Mouse (Mus musculus): Measurements from ENCODE around the gene Casp4. TPM values are rescaled to one million over a fixed set of nuclear protein-coding genes. Genes with fewer than 3 reads are reported as not detected.

The Casp4 gene
- polyA plus RNA-seq, 1 experiment from 2014 or later, result 1.0 TPM

GRCm38 (mm10) chr9:5311435-5311834, 2.8 kb downstream of the Casp4 start:
- no peak for ATAC-seq (ENCODE audit: insufficient read depth)
- Histone ChIP-seq H3K9me3 (replicated peaks) (no peaks in the 10 kb centered on the region), H3K4me3 (replicated peaks) (no peak overlapping the region), H3K4me2 (no peak overlapping the region), H3K27me3 (no peaks in the 10 kb centered on the region), H3K36me3 (replicated peaks) (no peaks in the 10 kb centered on the region), H3K9ac (no peak overlapping the region), H3K27ac (replicated peaks) (no peak overlapping the region), H3K4me1 (replicated peaks) (no peaks in the 10 kb centered on the region)
- WGBS (ENCODE audit: insufficient replicate concordance), result 53% methylated on average over 4 of the region's 4 CpGs

- ATAC-seq (ENCODE audit: insufficient read depth), result no peak
- Histone ChIP-seq H3K36me3 (replicated peaks) (no peaks in the 10 kb centered on the region), H3K9me3 (replicated peaks) (no peaks in the 10 kb centered on the region), H3K4me2 (no peak overlapping the region), H3K27ac (replicated peaks) (no peak overlapping the region), H3K4me1 (replicated peaks) (no peaks in the 10 kb centered on the region), H3K4me3 (replicated peaks) (no peak overlapping the region), H3K9ac (no peak overlapping the region), H3K27me3 (no peaks in the 10 kb centered on the region)
- WGBS (ENCODE audit: insufficient replicate concordance), result 43% methylated on average over 3 of the region's 3 CpGs
These were observed 19.6 kb downstream of the Casp4 start for GRCm38 (mm10) chr9:5328204-5328603.

- Histone ChIP-seq H3K27me3 (no peaks in the 10 kb centered on the region), H3K4me3 (replicated peaks) (no peak overlapping the region), H3K27ac (replicated peaks) (no peak overlapping the region), H3K36me3 (replicated peaks) (no peaks in the 10 kb centered on the region), H3K9me3 (replicated peaks) (no peaks in the 10 kb centered on the region), H3K9ac (no peak overlapping the region), H3K4me2 (no peak overlapping the region), H3K4me1 (replicated peaks) (no peaks in the 10 kb centered on the region)
- ATAC-seq (ENCODE audit: insufficient read depth), result no peak
These were observed 23.8 kb downstream of the Casp4 start for GRCm38 (mm10) chr9:5332441-5332840.

- no peak overlapping the region for H3K9ac ChIP-seq
- H3K4me1 ChIP-seq (replicated peaks), result no peaks in the 10 kb centered on the region
- ATAC-seq (ENCODE audit: insufficient read depth), result no peak
- H3K36me3 ChIP-seq (replicated peaks), result no peaks in the 10 kb centered on the region
- no peaks in the 10 kb centered on the region for H3K27me3 ChIP-seq
- 60% methylated on average over 1 of the region's 1 CpGs for WGBS (ENCODE audit: insufficient replicate concordance)
- no peak overlapping the region for H3K27ac ChIP-seq (replicated peaks)
- no peak overlapping the region for H3K4me2 ChIP-seq
- no peak overlapping the region for H3K4me3 ChIP-seq (replicated peaks)
- H3K9me3 ChIP-seq (replicated peaks), result no peaks in the 10 kb centered on the region
These were observed 24.8 kb downstream of the Casp4 start for GRCm38 (mm10) chr9:5333422-5333821.

GRCm38 (mm10) chr9:5343092-5343491, 34.5 kb downstream of the Casp4 start:
- no peaks in the 10 kb centered on the region for H3K4me1 ChIP-seq (replicated peaks)
- no peak overlapping the region for H3K9ac ChIP-seq
- ATAC-seq (ENCODE audit: insufficient read depth), result no peak
- 23% methylated on average over 1 of the region's 1 CpGs for WGBS (ENCODE audit: insufficient replicate concordance)
- H3K9me3 ChIP-seq (replicated peaks), result no peaks in the 10 kb centered on the region
- no peak overlapping the region for H3K4me3 ChIP-seq (replicated peaks)
- no peaks in the 10 kb centered on the region for H3K27me3 ChIP-seq
- no peak overlapping the region for H3K27ac ChIP-seq (replicated peaks)
- H3K4me2 ChIP-seq, result no peak overlapping the region
- H3K36me3 ChIP-seq (replicated peaks), result no peaks in the 10 kb centered on the region

GRCm38 (mm10) chr9:5344090-5344489, 35.5 kb downstream of the Casp4 start:
- no peak for ATAC-seq (ENCODE audit: insufficient read depth)
- Histone ChIP-seq H3K4me3 (replicated peaks) (no peak overlapping the region), H3K9ac (no peak overlapping the region), H3K9me3 (replicated peaks) (no peaks in the 10 kb centered on the region), H3K4me2 (no peak overlapping the region), H3K36me3 (replicated peaks) (no peaks in the 10 kb centered on the region), H3K27ac (replicated peaks) (no peak overlapping the region), H3K27me3 (no peaks in the 10 kb centered on the region), H3K4me1 (replicated peaks) (no peaks in the 10 kb centered on the region)
- 48% methylated on average over 4 of the region's 4 CpGs for WGBS (ENCODE audit: insufficient replicate concordance)

- Histone ChIP-seq H3K27me3 (no peaks in the 10 kb centered on the region), H3K4me2 (no peak within 1 kb of the TSS), H3K9me3 (replicated peaks) (no peaks in the 10 kb centered on the region), H3K4me3 (replicated peaks) (no peak within 1 kb of the TSS), H3K27ac (replicated peaks) (no peak within 1 kb of the TSS), H3K36me3 (replicated peaks) (no peaks in the 10 kb centered on the region), H3K4me1 (replicated peaks) (no peaks in the 10 kb centered on the region), H3K9ac (no peak within 1 kb of the TSS)
- WGBS (ENCODE audit: insufficient replicate concordance), result 53% methylated on average over 4 of the region's 4 CpGs
- ATAC-seq (ENCODE audit: insufficient read depth), result no peak
These were observed 36.8 kb downstream of the Casp4 start, which contains the start of gene Casp12 for GRCm38 (mm10) chr9:5345291-5345898. Casp12 (plus strand) TSS chr9:5345430.

GRCm38 (mm10) chr9:5347381-5347780, 38.8 kb downstream of the Casp4 start:
- H3K9me3 ChIP-seq (replicated peaks), result no peaks in the 10 kb centered on the region
- no peak overlapping the region for H3K27ac ChIP-seq (replicated peaks)
- no peak overlapping the region for H3K9ac ChIP-seq
- H3K27me3 ChIP-seq, result no peaks in the 10 kb centered on the region
- ATAC-seq (ENCODE audit: insufficient read depth), result no peak
- WGBS (ENCODE audit: insufficient replicate concordance), result 43% methylated on average over 4 of the region's 4 CpGs
- no peak overlapping the region for H3K4me3 ChIP-seq (replicated peaks)
- no peaks in the 10 kb centered on the region for H3K4me1 ChIP-seq (replicated peaks)
- no peak overlapping the region for H3K4me2 ChIP-seq
- no peaks in the 10 kb centered on the region for H3K36me3 ChIP-seq (replicated peaks)

GRCm38 (mm10) chr9:5353673-5354072, 45.0 kb downstream of the Casp4 start:
- 61% methylated on average over 2 of the region's 2 CpGs for WGBS (ENCODE audit: insufficient replicate concordance)
- Histone ChIP-seq H3K9me3 (replicated peaks) (no peaks in the 10 kb centered on the region), H3K27ac (replicated peaks) (no peak overlapping the region), H3K4me3 (replicated peaks) (no peak overlapping the region), H3K36me3 (replicated peaks) (no peaks in the 10 kb centered on the region), H3K4me1 (replicated peaks) (no peaks in the 10 kb centered on the region), H3K9ac (no peak overlapping the region), H3K4me2 (no peak overlapping the region), H3K27me3 (no peaks in the 10 kb centered on the region)
- ATAC-seq (ENCODE audit: insufficient read depth), result no peak

GRCm38 (mm10) chr9:5356801-5357200, 48.2 kb downstream of the Casp4 start:
- no peak overlapping the region for H3K4me3 ChIP-seq (replicated peaks)
- no peak overlapping the region for H3K9ac ChIP-seq
- H3K36me3 ChIP-seq (replicated peaks), result no peaks in the 10 kb centered on the region
- H3K4me1 ChIP-seq (replicated peaks), result no peaks in the 10 kb centered on the region
- no peak for ATAC-seq (ENCODE audit: insufficient read depth)
- H3K4me2 ChIP-seq, result no peak overlapping the region
- no peak overlapping the region for H3K27ac ChIP-seq (replicated peaks)
- no peaks in the 10 kb centered on the region for H3K9me3 ChIP-seq (replicated peaks)
- H3K27me3 ChIP-seq, result no peaks in the 10 kb centered on the region
